Mouse (Mus musculus): ENCODE data around the gene Myocd. TPM values are rescaled to one million over a fixed set of nuclear protein-coding genes. Genes with fewer than 3 reads are reported as not detected.

Myocd gene
- polyA plus RNA-seq, 1 experiment from 2014 or later = 52.5 TPM

DNA sequence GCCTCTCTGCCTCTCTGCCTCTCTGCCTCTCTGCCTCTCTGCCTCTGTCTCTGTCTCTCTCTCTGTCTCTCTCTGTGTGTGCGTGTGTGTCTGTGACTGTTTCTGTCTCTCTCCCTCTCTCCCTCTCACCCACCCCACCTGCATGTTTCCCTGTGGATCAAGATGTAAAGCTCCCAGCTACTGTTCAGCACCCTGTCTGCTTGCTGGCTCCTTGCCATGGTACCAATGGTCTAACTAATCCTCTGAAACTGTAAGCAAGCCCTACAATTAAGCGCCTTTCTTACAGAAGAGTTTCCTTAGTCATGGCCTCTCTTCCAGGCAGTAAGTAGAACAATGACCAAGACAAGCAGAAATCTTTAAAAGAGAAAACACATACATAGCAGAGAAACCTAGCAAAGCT is 32.9 kb downstream of the Myocd start:
- H3K4me2 ChIP-seq (ENCODE audit: low read depth, low read length) = no peak overlapping the region
- no peak for ATAC-seq (replicated peaks; ENCODE audit: extremely low read depth, insufficient read depth, low FRiP score)
- WGBS = 64% methylated on average over 2 of the region's 2 CpGs
- H3K9ac ChIP-seq (ENCODE audit: low read length) = 0 out of 2 replicates have a peak overlapping the region, but pooled peaks have one; percentile 17
- peak overlapping the region; percentile 71 for H3K27ac ChIP-seq (ENCODE audit: low read length)
- peaks cover 42% of the 10 kb centered on the region for H3K4me1 ChIP-seq (ENCODE audit: control insufficient read depth, insufficient read depth, low read length)
- H3K27me3 ChIP-seq (ENCODE audit: control insufficient read depth, insufficient read depth, low read length) = no peaks in the 10 kb centered on the region
- H3K9me3 ChIP-seq (replicated peaks; ENCODE audit: control insufficient read depth, low read length) = no peaks in the 10 kb centered on the region
- H3K36me3 ChIP-seq (ENCODE audit: control insufficient read depth, insufficient read depth) = no peaks in the 10 kb centered on the region; the same call in 1 of the 2 replicates
- H3K4me3 ChIP-seq (ENCODE audit: low read length) = no peak overlapping the region

DNA sequence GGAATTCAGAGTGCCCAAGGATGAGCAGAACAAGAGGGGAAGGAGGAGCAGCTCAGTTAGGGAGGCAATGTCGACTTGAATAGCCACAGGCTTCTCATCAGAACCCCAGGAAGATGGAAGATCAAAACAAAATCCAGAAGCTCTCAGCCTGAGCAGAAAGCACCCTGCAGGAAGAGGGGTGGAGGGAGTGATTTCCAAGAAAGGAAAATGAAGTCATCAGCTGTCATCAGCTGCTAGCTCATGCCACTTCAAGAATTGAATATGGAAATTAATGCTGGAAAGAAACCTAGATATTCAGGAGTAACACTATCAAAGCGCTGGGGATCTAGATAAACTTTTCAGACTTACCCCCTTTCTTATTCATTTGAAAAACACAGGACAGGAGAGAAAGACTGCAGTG is 34.4 kb downstream of the Myocd start:
- Histone ChIP-seq H3K36me3 (ENCODE audit: control insufficient read depth, insufficient read depth) (peaks cover 9% of the 10 kb centered on the region; the same call in 1 of the 2 replicates), H3K27ac (ENCODE audit: low read length) (peak overlapping the region; percentile 71), H3K4me1 (ENCODE audit: control insufficient read depth, insufficient read depth, low read length) (peaks cover 46% of the 10 kb centered on the region), H3K4me2 (ENCODE audit: low read depth, low read length) (peak overlapping the region; percentile 16; the same call in 1 of the 2 replicates), H3K4me3 (ENCODE audit: low read length) (no peak overlapping the region), H3K9ac (ENCODE audit: low read length) (0 out of 2 replicates have a peak overlapping the region, but pooled peaks have one; percentile 14), H3K27me3 (ENCODE audit: control insufficient read depth, insufficient read depth, low read length) (no peaks in the 10 kb centered on the region), H3K9me3 (replicated peaks; ENCODE audit: control insufficient read depth, low read length) (no peaks in the 10 kb centered on the region)
- ATAC-seq (replicated peaks; ENCODE audit: extremely low read depth, insufficient read depth, low FRiP score) = peak; percentile 60; the same call in 1 of the 2 replicates
- WGBS = 17% methylated on average over 2 of the region's 2 CpGs

DNA sequence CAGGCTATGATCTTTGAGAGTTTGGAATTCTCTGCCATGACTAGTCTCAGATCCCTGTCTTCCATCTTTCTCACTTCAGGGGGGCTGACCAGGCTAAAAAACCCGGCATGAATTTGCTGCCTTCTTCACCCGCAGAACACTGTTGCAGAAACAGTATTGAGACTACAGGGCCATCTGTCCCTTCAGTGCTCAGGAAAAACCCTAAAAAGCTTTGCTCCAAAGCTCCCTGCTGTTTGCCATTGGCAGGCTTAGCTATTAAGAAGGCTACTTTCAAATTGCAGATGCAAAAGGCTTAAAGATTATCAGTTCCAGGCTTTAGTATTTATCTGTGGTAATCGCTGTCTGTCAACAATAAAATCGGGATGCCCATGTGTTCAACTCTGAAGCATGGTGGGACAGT is 38.0 kb downstream of the Myocd start:
- H3K9ac ChIP-seq (ENCODE audit: low read length) = no peak overlapping the region
- ATAC-seq (replicated peaks; ENCODE audit: extremely low read depth, insufficient read depth, low FRiP score) = no peak
- no peak overlapping the region for H3K4me3 ChIP-seq (ENCODE audit: low read length)
- H3K27ac ChIP-seq (ENCODE audit: low read length) = no peak overlapping the region
- peaks cover 51% of the 10 kb centered on the region for H3K4me1 ChIP-seq (ENCODE audit: control insufficient read depth, insufficient read depth, low read length)
- no peak overlapping the region for H3K4me2 ChIP-seq (ENCODE audit: low read depth, low read length)
- H3K36me3 ChIP-seq (ENCODE audit: control insufficient read depth, insufficient read depth) = peaks cover 19% of the 10 kb centered on the region; the same call in 1 of the 2 replicates
- no peaks in the 10 kb centered on the region for H3K27me3 ChIP-seq (ENCODE audit: control insufficient read depth, insufficient read depth, low read length)
- no peaks in the 10 kb centered on the region for H3K9me3 ChIP-seq (replicated peaks; ENCODE audit: control insufficient read depth, low read length)
- 69% methylated on average over 4 of the region's 4 CpGs for WGBS

DNA sequence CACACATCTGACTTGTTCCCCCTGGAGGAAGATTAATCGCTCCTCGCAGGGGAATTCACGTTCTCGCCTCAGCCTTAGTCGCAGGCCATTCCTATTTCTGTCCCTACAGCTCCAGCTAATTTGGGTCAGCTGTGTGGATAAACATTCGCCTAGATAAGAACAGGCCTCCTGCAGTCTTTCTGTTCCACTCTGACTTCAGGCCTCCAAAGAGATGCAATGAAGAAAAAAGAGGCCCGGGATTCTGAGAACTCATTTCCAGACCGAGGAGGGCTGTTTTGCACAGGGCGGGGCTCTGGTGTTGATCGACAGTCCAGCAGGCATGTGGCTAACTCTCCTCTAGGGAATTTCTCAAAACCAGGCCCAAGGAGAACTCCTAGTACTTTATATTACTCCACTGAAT is 43.0 kb downstream of the Myocd start:
- Histone ChIP-seq H3K9me3 (replicated peaks; ENCODE audit: control insufficient read depth, low read length) (no peaks in the 10 kb centered on the region), H3K4me3 (ENCODE audit: low read length) (no peak overlapping the region), H3K4me1 (ENCODE audit: control insufficient read depth, insufficient read depth, low read length) (peaks cover 37% of the 10 kb centered on the region), H3K4me2 (ENCODE audit: low read depth, low read length) (peak overlapping the region; percentile 14; the same call in 1 of the 2 replicates), H3K27ac (ENCODE audit: low read length) (peak overlapping the region; percentile 90), H3K36me3 (ENCODE audit: control insufficient read depth, insufficient read depth) (peaks cover 30% of the 10 kb centered on the region; the same call in 1 of the 2 replicates), H3K9ac (ENCODE audit: low read length) (peak overlapping the region; percentile 45), H3K27me3 (ENCODE audit: control insufficient read depth, insufficient read depth, low read length) (no peaks in the 10 kb centered on the region)
- peak; percentile 84 for ATAC-seq (replicated peaks; ENCODE audit: extremely low read depth, insufficient read depth, low FRiP score)
- WGBS = 12% methylated on average over 10 of the region's 10 CpGs

DNA sequence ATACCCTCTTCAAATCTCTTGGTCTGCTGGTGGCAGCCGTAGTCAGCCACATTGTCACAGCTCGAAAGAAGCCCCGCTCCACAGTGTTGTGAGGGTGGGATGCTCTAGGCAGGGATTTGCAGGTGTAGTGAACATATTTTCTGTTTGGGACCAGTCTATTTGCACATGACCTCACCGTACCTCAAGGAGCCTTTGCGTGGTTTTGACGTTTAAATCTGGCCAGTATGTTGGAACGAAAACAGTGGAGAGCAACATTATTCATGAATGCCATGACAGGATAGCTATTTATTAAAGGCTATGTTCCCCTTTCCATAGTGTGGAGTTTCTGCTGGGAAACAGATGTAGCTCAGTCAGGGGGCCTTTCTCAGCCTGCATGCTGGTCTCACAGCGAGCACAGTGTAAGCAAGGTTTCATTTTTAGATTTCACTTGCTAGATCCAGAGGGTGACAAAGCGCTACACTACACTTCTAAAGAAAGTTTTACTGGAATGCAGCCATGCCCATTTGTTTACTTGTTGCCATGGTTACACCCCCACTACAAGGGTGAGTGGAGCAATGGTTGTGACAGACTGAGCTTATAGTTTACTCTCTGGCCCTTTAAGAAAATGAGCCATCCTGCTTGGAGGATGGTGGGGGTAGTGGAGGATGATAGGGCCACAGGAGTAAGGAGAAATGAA is 54.7 kb downstream of the Myocd start:
- peak overlapping the region; percentile 65 for H3K27ac ChIP-seq (ENCODE audit: low read length)
- H3K4me3 ChIP-seq (ENCODE audit: low read length) = no peak overlapping the region
- 0 out of 2 replicates have a peak overlapping the region, but pooled peaks have one; percentile 19 for H3K4me2 ChIP-seq (ENCODE audit: low read depth, low read length)
- peak; percentile 81 for ATAC-seq (replicated peaks; ENCODE audit: extremely low read depth, insufficient read depth, low FRiP score)
- no peaks in the 10 kb centered on the region for H3K27me3 ChIP-seq (ENCODE audit: control insufficient read depth, insufficient read depth, low read length)
- no peaks in the 10 kb centered on the region for H3K9me3 ChIP-seq (replicated peaks; ENCODE audit: control insufficient read depth, low read length)
- H3K4me1 ChIP-seq (ENCODE audit: control insufficient read depth, insufficient read depth, low read length) = peaks cover 29% of the 10 kb centered on the region
- 53% methylated on average over 9 of the region's 9 CpGs for WGBS
- H3K36me3 ChIP-seq (ENCODE audit: control insufficient read depth, insufficient read depth) = peaks cover 20% of the 10 kb centered on the region
- 0 out of 2 replicates have a peak overlapping the region, but pooled peaks have one; percentile 12 for H3K9ac ChIP-seq (ENCODE audit: low read length)

DNA sequence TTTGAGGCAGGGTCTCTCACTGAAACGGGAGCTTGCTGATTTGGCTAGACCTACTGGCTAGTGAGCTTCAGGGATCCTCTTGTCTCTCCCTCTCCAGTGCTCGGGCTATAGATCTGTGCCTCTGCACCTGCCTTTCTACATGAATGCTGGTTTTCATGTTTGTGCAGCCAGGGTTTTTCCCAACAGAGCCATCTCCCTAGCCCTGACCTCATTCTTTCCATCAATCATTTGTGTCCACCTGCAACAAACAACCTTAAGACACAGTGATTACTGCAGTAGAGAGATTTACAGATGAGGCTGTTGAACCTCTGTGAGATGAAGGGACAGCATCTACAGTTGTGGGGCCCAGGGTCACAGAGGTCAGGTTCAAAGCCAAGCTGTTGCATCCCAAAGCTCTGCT is 56.0 kb downstream of the Myocd start:
- ATAC-seq (replicated peaks; ENCODE audit: extremely low read depth, insufficient read depth, low FRiP score) = no peak
- Histone ChIP-seq H3K4me1 (ENCODE audit: control insufficient read depth, insufficient read depth, low read length) (peaks cover 37% of the 10 kb centered on the region), H3K36me3 (ENCODE audit: control insufficient read depth, insufficient read depth) (peaks cover 14% of the 10 kb centered on the region), H3K9ac (ENCODE audit: low read length) (no peak overlapping the region), H3K4me2 (ENCODE audit: low read depth, low read length) (no peak overlapping the region), H3K27me3 (ENCODE audit: control insufficient read depth, insufficient read depth, low read length) (no peaks in the 10 kb centered on the region), H3K4me3 (ENCODE audit: low read length) (no peak overlapping the region), H3K9me3 (replicated peaks; ENCODE audit: control insufficient read depth, low read length) (no peaks in the 10 kb centered on the region), H3K27ac (ENCODE audit: low read length) (0 out of 2 replicates have a peak overlapping the region, but pooled peaks have one; percentile 5)
- WGBS = 86% methylated on average over 2 of the region's 2 CpGs

DNA sequence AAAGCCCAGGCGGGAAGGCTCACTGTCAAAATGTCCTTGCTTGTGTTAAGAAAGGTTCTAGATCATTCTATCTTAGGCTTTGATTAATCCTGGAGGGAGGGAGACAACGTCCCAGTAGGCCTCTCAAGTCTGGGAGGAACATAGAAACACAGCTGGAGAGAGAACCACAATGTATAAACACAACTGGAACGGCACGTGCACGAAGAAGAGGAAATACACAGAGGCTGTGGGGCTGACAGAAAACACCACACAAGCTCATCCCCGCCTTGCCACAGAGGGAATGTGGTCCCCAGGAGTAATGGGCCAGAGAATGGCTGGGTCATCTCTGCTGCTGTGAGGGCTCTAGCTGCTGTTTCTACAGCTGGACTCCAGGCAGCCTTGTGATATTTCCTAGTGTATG is 58.1 kb downstream of the Myocd start:
- ATAC-seq (replicated peaks; ENCODE audit: extremely low read depth, insufficient read depth, low FRiP score) = no peak
- 67% methylated on average over 6 of the region's 6 CpGs for whole genome bisulfite sequencing

DNA sequence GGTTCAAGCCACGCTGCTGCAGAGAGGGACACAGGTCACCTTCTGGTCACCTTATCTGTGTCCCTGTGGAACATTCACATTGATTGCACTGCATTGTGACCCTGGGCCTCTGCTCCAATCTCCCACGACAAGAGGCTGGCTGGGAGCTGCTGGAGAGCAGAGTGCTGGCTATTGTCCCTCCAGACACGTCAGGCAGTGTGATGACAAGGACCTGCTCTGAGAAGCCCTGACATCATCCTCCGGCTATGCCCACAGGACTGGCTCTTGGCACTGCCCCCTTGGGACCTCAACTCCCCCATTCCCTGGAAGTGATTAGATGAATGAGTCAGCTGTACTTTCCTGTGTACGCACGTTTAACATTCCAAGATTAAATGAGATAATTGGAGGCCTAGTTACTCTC is 60.3 kb downstream of the Myocd start:
- Histone ChIP-seq H3K4me2 (ENCODE audit: low read depth, low read length) (no peak overlapping the region), H3K27me3 (ENCODE audit: control insufficient read depth, insufficient read depth, low read length) (no peaks in the 10 kb centered on the region), H3K4me3 (ENCODE audit: low read length) (no peak overlapping the region), H3K9me3 (replicated peaks; ENCODE audit: control insufficient read depth, low read length) (no peaks in the 10 kb centered on the region), H3K4me1 (ENCODE audit: control insufficient read depth, insufficient read depth, low read length) (peaks cover 59% of the 10 kb centered on the region), H3K9ac (ENCODE audit: low read length) (no peak overlapping the region), H3K27ac (ENCODE audit: low read length) (peak overlapping the region; percentile 94), H3K36me3 (ENCODE audit: control insufficient read depth, insufficient read depth) (peaks cover 6% of the 10 kb centered on the region)
- 12% methylated on average over 6 of the region's 6 CpGs for WGBS
- peak; percentile 95 for ATAC-seq (replicated peaks; ENCODE audit: extremely low read depth, insufficient read depth, low FRiP score)

More for the DNA sequence above, 58.1 kb downstream of the Myocd start:
- Histone ChIP-seq H3K27me3 (ENCODE audit: control insufficient read depth, insufficient read depth, low read length) (no peaks in the 10 kb centered on the region), H3K36me3 (ENCODE audit: control insufficient read depth, insufficient read depth) (peaks cover 6% of the 10 kb centered on the region), H3K4me3 (ENCODE audit: low read length) (no peak overlapping the region), H3K4me2 (ENCODE audit: low read depth, low read length) (no peak overlapping the region), H3K9me3 (replicated peaks; ENCODE audit: control insufficient read depth, low read length) (no peaks in the 10 kb centered on the region), H3K4me1 (ENCODE audit: control insufficient read depth, insufficient read depth, low read length) (peaks cover 56% of the 10 kb centered on the region), H3K27ac (ENCODE audit: low read length) (peak overlapping the region; percentile 89), H3K9ac (ENCODE audit: low read length) (no peak overlapping the region)

DNA sequence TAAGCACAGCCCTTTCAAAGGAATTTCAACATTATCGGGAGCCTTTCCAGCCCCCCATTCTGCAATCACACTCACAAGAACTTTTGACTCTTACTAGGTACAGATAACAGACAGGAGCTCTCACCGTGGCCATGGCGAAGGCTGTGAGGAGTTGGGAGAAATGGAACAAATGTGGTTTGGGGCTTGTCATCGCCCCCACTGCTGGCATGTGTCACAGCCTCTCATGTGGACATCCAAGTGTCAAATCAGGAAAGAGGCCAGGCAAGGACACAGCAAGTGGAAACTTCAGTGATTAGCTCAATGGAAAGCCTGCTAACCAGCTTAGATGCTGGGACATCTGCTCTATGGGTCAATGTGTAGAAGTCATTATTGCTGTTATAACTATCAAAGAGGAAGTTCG is 64.5 kb downstream of the Myocd start:
- H3K36me3 ChIP-seq (ENCODE audit: control insufficient read depth, insufficient read depth) = peaks cover 14% of the 10 kb centered on the region
- H3K4me2 ChIP-seq (ENCODE audit: low read depth, low read length) = no peak overlapping the region; the same call in 1 of the 2 replicates
- peaks cover 51% of the 10 kb centered on the region for H3K4me1 ChIP-seq (ENCODE audit: control insufficient read depth, insufficient read depth, low read length)
- no peak overlapping the region for H3K4me3 ChIP-seq (ENCODE audit: low read length)
- no peak overlapping the region for H3K9ac ChIP-seq (ENCODE audit: low read length)
- peak overlapping the region; percentile 79 for H3K27ac ChIP-seq (ENCODE audit: low read length)
- no peaks in the 10 kb centered on the region for H3K27me3 ChIP-seq (ENCODE audit: control insufficient read depth, insufficient read depth, low read length)
- WGBS = 20% methylated on average over 5 of the region's 5 CpGs
- no peaks in the 10 kb centered on the region for H3K9me3 ChIP-seq (replicated peaks; ENCODE audit: control insufficient read depth, low read length)
- peak; percentile 66 for ATAC-seq (replicated peaks; ENCODE audit: extremely low read depth, insufficient read depth, low FRiP score)

Measured in heart, embryonic 16.5 days (tissue).